Mouse (Mus musculus): ENCODE results near the gene Tmem267.
A peak's percentile ranks its signal among the peaks of the same experiment; 100 is the strongest.
"Not testable (repeated sequence)": the region's sequence is repeated elsewhere in the genome, so short reads cannot be mapped to it uniquely, and the experiment has no call there.

Tmem267 gene

DNA sequence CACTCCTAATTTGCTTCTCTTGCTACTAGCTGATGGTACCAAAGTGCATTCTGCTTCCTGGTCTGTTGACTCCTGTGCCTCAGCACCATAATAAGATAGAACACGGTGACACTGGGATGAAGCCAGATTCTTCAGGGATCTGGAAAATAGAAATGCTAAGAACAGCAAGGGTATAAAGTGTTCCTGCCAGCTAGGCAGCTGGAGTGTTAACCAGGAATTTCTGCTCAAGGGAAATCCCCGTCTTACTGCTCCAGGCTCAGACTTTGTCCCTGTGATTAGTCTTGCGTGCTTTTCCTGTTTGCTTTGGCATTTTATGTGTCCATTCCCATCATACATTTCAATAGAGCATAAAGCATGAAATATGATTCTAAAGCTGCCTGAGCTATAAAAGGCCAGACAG, 131.9 kb downstream of the Tmem267 start:
- DNase-seq (ENCODE audit: low spot score) = no peak

DNA sequence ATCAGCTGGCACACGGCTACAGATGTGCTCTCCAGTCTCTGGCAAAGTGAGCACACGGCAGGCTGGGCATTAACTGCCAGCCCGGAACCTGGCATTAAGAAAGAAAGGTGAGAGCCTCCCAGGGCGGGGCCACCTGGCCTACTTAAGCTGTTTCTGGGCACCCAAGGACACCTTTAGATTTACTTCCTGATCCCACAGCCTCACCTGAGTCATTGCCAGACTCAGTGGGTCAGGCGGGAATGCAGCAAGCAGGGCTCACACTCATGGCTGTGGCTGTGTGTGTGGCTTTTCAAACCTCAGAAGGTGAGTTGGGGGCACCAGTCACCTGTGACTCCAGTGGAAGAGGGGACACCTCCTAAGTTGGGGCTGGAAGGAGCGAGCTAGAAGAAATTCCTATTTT, 135.8 kb downstream of the Tmem267 start, which contains the start of gene Ccl28:
TSS of gene Ccl28 (plus strand) at position 186 of the 400 bp plus-strand sequence.
- DNase-seq (ENCODE audit: low spot score) = no peak

DNA sequence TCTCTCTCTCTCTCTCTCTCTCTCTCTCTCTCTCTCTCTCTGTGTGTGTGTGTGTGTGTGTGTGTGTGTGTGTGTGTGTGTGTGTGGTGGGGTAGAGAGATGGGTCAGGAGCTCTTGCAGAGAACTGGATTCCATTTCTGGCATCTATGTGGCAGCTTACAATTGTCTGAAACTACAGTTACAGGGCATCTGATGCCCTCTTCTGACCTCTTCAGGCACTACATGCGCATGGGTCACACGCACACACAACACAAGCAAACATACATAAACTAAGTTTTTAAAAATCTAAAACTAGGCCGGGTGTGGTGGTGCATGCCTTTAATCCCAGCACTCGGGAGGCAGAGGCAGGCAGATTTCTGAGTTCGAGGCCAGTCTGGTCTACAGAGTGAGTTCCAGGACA, 138.1 kb downstream of the Tmem267 start:
- not testable (repeated sequence) for DNase-seq (ENCODE audit: low spot score)

DNA sequence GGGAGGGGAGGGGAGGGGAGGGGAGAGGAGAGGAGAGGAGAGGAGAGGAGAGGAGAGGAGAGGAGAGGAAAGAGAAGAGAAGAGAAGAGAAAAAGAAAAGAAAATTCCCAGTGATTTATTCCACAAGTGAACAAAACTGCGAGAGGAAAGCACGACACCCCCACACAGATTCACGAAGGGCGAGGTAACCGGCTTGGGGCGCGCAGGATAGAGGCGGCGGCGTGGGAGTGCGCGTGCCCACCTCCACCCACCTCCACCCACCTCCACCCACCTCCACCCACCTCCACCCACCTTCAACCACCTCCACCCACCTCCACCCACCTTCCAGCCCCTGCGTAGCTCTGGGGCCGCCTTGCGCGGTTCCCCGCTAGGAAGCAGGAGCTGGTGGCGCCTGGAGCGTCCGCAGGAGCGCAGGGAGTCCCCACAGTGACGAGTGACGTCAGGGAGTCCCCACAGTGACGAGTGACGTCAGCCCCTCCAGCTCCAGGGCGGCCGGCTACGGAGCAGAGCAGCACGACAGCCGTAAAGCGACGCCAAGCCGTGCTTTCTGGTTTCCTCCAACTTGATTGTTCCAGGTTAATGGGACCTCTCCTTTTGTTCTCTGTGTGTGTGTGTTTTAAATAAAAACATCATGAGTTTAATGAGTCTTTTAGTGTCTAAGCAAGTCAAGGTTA, 143.8 kb downstream of the Tmem267 start:
- DNase-seq (ENCODE audit: low spot score) = peak; percentile 86

DNA sequence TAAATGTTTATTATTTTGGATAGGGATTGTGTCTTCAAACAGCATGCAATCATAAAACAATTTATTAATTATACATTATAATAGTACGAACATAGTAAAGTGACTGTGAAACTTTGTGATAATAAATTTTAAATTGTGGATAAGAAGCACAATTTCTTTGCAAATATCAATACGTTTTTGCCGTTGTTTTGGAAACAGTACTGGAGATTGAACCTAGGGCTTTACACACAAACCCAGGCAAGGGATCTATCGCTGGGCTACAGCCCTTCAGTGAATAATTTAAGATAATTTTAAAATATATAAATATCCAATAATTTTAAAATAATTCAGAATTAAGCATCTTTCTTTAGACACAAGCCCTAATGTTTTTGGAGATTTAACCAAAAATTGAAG, 144.3 kb downstream of the Tmem267 start:
- DNase-seq (ENCODE audit: low spot score) = no peak

DNA sequence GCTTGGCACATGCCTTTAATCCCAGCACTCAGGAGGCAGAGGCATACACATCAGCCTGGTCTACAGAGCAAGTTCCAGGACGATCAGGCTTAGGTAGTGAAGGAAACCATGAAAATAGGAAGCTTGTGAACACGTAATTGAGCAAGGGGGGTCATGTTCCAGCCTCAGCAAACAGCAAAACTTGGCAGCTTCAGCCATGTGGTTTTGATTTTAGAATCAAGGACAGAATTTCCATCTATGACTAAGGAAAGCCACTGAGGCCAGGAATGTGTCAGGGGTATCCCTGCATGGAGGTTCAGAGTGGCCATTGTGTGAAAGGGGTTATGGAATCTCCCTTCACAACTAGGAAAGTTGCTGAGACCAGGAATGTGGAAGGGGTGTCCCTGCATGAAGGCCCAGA, 147.7 kb downstream of the Tmem267 start:
- DNase-seq (ENCODE audit: low spot score) = no peak

DNA sequence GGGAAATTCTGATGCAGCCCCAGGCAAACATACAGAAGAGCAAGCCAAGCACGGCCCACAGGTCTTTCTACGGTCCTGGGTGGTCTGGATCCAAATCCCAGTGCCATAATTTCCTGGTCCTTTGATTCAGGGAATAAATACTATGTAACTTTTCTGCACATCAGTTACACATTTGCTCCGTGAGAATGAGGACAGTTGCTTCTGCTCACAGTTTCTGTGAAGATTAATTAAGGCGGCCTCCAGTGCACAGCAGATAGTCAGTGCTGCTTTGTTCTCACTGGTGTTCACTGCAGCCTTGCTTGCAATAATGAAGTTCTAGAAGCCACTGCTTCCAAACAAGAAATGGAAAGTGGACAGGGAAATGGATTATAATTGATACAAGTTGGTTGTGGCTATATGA, 150.0 kb downstream of the Tmem267 start:
- no peak for DNase-seq (ENCODE audit: low spot score)

DNA sequence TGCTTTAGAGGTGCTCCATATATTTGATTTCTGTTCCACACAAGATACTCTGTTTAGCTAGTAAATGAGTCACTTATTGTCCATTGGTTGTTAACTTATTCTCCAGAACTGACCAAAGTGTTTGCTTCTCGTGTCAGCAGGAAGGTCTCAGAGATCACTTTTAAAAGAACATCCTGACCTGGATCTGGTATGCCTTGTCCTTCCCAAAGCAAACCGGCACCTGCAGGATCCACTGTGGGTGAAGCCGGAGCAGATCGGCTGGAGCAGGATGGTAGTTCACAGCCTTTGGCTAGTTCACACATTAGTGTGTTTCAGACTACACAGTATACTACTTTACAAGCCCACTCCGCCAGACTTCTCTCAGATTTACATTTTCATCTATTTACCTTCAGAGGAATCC, 150.6 kb downstream of the Tmem267 start:
- DNase-seq (ENCODE audit: low spot score) = no peak

DNA sequence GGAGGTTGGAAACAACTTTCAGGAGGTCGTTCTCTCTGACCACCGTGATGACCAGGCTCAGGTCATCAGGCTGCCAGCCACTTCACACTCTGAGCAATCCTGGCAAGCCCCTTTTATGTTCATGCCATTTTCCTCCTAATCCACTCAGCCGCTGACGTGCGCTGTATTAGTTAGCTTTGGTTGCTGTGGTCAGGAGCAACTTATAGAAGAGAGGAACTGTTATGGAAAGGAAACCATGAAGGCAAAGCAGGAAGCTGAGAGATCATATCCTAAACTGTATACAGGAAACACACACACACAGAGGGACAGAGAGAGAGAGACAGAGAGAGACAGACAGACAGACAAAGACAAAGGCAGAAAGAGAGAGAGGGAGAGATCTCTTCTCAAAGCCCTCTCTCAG, 151.5 kb downstream of the Tmem267 start:
- no peak for DNase-seq (ENCODE audit: low spot score)

DNA sequence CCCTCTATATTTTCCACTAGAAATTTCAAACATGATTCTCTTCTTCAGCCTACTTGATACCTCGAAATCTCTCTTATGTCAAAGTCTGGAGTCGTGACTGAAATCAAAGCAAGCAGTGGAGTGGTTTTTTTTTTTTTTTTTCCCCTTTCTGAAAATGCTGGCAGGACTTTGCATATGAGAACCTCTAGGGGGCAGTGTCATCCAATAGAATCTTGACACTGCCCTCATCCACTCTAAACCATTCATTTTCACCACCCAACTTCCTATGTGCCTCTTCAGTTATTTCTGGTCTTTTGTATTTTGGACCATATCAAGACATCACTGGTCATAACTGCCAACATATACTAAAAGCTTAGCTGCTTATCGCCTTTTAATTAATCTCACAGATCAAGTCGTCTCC, 152.7 kb downstream of the Tmem267 start:
- DNase-seq (ENCODE audit: low spot score) = no peak

DNA sequence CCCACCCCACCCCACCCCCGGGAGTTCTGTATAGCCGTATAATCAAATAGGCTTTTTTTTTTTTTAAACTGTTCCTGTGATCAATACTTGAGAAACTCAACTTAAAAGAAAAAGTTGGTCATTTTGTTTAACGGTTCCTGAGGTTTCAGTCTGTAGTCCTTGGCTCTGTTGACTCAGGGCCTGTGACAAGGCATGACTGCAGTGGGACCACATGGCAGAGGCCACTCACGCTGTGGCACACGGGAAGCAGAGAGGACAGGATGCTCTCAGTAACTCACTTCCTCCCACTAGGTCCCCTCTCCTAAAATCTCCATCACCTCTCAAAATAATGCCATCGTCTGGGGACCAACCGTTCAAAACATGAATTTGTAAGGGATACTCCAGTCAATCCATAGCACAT, 153.3 kb downstream of the Tmem267 start:
- DNase-seq (ENCODE audit: low spot score) = no peak

DNA sequence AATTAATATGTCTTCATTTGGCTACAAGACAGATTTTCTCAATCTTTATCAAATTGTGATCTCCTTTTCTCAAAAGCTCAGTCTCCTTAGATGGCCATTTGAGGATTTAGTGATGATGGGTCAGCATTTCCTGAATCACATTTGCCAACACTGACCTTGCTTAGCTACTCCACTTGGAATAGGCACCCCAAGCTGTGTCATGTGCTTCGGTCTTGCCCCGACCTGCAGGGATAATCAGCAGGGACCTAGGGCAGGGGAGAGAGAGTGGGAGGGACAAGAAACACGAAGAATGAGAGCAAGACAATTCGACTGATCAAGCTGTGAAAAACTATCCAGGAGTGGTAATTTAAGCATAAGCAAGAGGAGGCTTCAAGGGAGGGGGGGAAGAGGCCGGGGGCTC, 156.9 kb downstream of the Tmem267 start:
- no peak for DNase-seq (ENCODE audit: low spot score)

DNA sequence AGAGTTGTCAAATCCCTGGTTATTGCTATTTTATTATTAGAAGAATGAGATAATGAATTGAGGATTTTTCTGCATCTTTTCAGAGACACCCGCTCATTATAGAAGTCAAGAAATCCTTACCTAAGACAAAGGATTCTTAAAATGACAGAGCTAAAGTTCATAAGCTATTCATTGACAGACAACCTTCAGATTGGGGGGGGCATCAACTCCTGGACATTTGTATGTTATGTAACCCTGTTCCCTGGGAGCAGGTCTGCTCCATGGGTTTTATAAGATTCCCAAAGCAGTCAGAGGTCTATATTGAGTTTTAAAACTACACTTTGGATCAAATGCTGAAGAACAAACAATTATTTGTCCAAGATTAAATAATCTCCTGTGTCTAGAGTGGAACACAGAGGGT, 158.7 kb downstream of the Tmem267 start:
- DNase-seq (ENCODE audit: low spot score) = no peak

DNA sequence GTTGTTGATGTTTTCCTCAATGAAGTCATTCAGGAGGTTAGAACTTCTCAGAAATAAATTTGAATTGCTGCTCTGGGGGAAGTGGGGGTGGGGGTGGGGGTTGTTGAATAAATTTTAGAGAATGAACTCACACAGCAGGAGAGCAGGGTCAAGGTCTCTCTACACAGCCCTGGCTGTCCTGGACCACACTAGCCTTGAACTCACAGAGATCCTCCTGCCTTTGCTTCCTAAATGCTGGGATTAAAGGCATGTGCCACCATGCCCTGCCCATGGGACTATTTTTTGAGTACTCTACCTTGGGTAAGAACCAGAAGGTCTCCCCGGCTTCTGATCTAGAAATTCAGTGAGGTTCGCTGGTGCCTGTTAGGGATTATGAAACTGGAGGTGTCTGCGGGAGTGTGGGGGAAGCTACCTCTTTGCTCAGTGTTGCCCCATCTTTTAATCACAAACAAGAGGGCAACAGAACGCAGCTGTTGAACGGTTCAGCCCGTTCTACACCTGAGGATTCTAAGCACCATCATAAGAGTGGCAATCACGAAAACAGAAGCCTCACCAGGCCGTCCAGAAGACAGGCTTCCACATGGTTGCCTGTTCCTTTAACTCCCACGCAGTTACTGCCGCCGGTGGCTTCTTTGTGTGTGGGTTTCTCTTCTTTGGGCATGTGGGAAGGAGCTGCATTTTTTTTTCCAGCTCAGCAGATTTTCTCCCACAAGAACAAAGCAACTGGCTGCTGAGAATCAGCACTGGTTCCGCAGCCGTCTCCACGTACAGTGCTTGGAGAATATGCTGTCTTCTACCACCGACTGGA, 161.3 kb downstream of the Tmem267 start:
- no peak for DNase-seq (ENCODE audit: low spot score)

DNA sequence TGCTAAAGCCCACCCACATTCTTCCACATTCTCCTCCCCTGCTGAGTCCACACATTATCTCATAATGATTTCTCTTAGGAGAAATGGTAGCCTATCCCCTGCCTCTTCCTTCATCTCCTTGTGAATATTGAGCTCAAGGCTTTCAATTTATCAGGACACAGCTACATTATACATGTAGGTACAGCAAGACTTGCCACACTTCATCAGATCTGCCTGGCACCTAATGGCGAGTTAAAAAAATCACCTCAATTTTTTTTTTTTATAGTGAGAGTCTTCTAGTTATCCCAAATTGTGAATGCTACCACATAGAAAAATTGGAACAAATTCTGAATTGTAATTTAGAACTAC, 161.8 kb downstream of the Tmem267 start:
- no peak for DNase-seq (ENCODE audit: low spot score)

DNA sequence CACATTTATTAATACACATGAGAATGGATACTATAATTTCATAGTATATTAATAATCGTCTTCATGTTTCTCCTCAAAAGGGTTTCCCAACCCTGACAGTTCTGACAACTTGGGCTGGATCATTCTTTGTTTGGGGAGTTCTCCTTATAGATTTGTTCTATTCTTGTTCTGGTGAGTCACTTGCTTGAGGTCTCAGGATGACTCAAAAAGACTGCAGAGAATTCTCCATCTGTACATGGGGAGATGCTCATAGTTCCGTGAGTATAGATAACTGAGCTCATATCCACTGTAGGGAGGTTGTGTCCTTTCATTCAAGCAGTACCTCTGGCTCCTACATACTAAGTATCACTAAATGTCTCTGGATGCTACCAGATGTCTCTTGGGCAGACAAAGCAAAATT, 166.9 kb downstream of the Tmem267 start:
- no peak for DNase-seq (ENCODE audit: low spot score)

DNA sequence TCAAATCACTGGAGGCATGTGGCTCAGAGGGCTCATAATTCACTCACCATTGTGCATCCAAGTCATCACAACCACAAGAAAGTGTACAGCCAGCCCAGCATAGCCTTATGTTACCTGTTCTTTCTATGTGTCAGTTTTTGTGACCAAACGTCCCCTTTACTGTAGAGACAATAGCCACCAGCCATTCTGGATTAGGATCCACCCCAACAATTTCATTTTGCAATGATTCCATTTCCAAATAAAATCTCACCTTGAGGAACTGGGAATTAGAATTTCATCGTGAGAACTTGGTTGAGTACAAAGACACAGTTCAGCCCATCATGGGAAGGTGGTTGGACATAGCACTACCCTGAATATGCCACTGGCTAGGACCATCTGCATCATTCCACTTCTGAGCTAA, 168.4 kb downstream of the Tmem267 start:
- DNase-seq (ENCODE audit: low spot score) = no peak

DNA sequence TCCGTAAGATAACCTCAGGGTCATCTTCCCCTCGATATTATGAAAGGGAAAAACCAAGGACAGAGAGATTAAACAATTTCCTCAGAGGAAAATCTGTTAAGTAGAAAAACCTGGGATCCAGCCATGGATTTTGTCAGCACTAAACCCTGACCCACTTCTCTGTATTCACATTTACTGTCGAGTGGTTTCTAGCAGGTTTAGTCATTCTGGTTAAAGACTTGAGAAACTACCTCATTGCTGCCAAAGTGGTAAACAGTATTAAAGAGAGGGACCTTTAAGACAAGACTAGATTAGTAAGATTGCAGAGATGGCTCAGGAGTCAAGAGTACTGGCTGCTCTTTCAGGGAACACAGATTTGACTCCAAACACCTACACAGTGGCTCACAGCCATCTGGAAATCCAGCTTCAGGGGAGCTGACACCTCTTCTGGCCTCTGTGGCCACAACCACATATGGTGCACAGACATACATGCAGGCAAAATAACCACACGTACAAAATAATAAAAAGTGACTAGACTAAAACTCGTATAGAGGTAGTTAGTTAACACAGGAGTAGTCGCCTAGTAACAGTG, 169.1 kb downstream of the Tmem267 start:
- DNase-seq (ENCODE audit: low spot score) = no peak
